Mouse (Mus musculus) CH12.LX (cell line): ENCODE measurements around the gene Atp9a. TPM values are rescaled to one million over a fixed set of nuclear protein-coding genes. Genes with fewer than 3 reads are reported as not detected.

Experiments used
- DNase-seq: peaks from one replicate; pipeline ENCODE4 v3.0.0-alpha.2; 2013; ENCODE audit errors: extremely low read depth
- H3K27ac ChIP-seq: 2 replicates; pipeline ENCODE4 v1.5.1; 2012; ENCODE audit warnings: low read depth, mild to moderate bottlenecking, control low read depth, moderate library complexity; ENCODE audit not compliant: insufficient read depth
- H3K27me3 ChIP-seq: replicated peaks from 2 replicates; pipeline ENCODE3; 2012; ENCODE audit warnings: inconsistent platforms
- H3K36me3 ChIP-seq, 2 experiments: replicated peaks in 1 of 2; 2 replicates each; pipeline versions ENCODE3 to v1.6.1; 2012; ENCODE audit warnings: inconsistent platforms in 1 of 2, low read length in 1 of 2, mild to moderate bottlenecking in 1 of 2, mixed read lengths in 1 of 2, moderate library complexity in 1 of 2; ENCODE audit not compliant: control insufficient read depth in 1 of 2, insufficient read depth in 1 of 2
- H3K4me1 ChIP-seq, 2 experiments: 2 replicates each; pipeline ENCODE4 v1.6.1; 2012; ENCODE audit warnings: inconsistent platforms in 1 of 2, moderate library complexity in 1 of 2; ENCODE audit not compliant: insufficient read depth in 2 of 2, control insufficient read depth in 1 of 2
- H3K4me2 ChIP-seq: 2 replicates; pipeline ENCODE4 v1.6.1; 2012; ENCODE audit warnings: low read depth, mild to moderate bottlenecking, control low read depth; ENCODE audit not compliant: poor library complexity, insufficient read depth, severe bottlenecking
- H3K4me3 ChIP-seq, 3 experiments: fragments of 150-350 bp in 1 of 3; sonication (generic) in 1 of 3; replicated peaks in 1 of 3; 2 replicates each; pipeline versions ENCODE3 to v1.5.1; 2011 to 2012; ENCODE audit warnings: low read depth in 2 of 3, low read length in 2 of 3, mild to moderate bottlenecking in 2 of 3, moderate library complexity in 2 of 3, control low read depth in 1 of 3, improper control_type of control experiment in 1 of 3, inconsistent platforms in 1 of 3, mixed read lengths in 1 of 3; ENCODE audit not compliant: poor library complexity in 1 of 3
- H3K79me2 ChIP-seq: replicated peaks from 2 replicates; pipeline ENCODE4 v1.6.1; 2012; ENCODE audit warnings: mild to moderate bottlenecking, moderate library complexity; ENCODE audit not compliant: control insufficient read depth, poor library complexity, insufficient read depth, severe bottlenecking; ENCODE audit errors: extremely low read depth
- H3K9ac ChIP-seq: 2 replicates; pipeline ENCODE4 v1.6.1; 2012; ENCODE audit warnings: low read depth, mild to moderate bottlenecking, control low read depth, moderate library complexity; ENCODE audit not compliant: insufficient read depth
- H3K9me3 ChIP-seq: replicated peaks from 2 replicates; pipeline ENCODE3; 2012; ENCODE audit warnings: low read length, inconsistent platforms, mixed read lengths
- CHD1 ChIP-seq: IDR thresholded peaks from 2 replicates; pipeline ENCODE4 v1.6.1; 2012; ENCODE audit warnings: low read depth, low read length, improper control_type of control experiment, inconsistent platforms
- E2F4 ChIP-seq: IDR thresholded peaks from 2 replicates; pipeline ENCODE4 v1.6.1; 2011; ENCODE audit warnings: low read depth, low read length, improper control_type of control experiment; ENCODE audit not compliant: insufficient replicate concordance
- HCFC1 ChIP-seq: IDR thresholded peaks from 2 replicates; pipeline ENCODE4 v1.6.1; 2012; ENCODE audit warnings: low read depth, mild to moderate bottlenecking, inconsistent platforms, low read length, improper control_type of control experiment
- MAFK ChIP-seq: IDR thresholded peaks from 2 replicates; pipeline ENCODE4 v1.6.1; 2011; ENCODE audit warnings: low read length, improper control_type of control experiment; ENCODE audit not compliant: insufficient replicate concordance
- MAZ ChIP-seq: IDR thresholded peaks from 2 replicates; pipeline ENCODE4 v1.6.1; 2012; ENCODE audit warnings: low read depth, mild to moderate bottlenecking, inconsistent platforms, low read length, improper control_type of control experiment, moderate library complexity
- MYC ChIP-seq: IDR thresholded peaks from 2 replicates; pipeline ENCODE4 v1.6.1; 2011; ENCODE audit warnings: low read depth, mild to moderate bottlenecking, improper control_type of control experiment, low read length
- NELFE ChIP-seq: IDR thresholded peaks from 2 replicates; pipeline ENCODE4 v1.6.1; 2011; ENCODE audit warnings: low read depth, low read length, improper control_type of control experiment
- NRF1 ChIP-seq: IDR thresholded peaks from 2 replicates; pipeline ENCODE4 v1.6.1; 2014; ENCODE audit warnings: low read depth, mild to moderate bottlenecking, inconsistent platforms, low read length, improper control_type of control experiment, moderate library complexity
- POLR2AphosphoS2 ChIP-seq: IDR thresholded peaks from 2 replicates; pipeline ENCODE4 v1.6.1; 2011; ENCODE audit warnings: low read depth, low read length, improper control_type of control experiment
- SIN3A ChIP-seq: IDR thresholded peaks from 2 replicates; pipeline ENCODE4 v1.6.1; 2012; ENCODE audit warnings: low read length, improper control_type of control experiment, inconsistent platforms
- UBTF ChIP-seq: IDR thresholded peaks from 2 replicates; pipeline ENCODE4 v1.6.1; 2012; ENCODE audit warnings: low read depth, mild to moderate bottlenecking, inconsistent platforms, low read length, improper control_type of control experiment, moderate library complexity
- USF1 ChIP-seq: IDR thresholded peaks from 2 replicates; pipeline ENCODE4 v1.6.1; 2014; ENCODE audit warnings: low read depth, mild to moderate bottlenecking, inconsistent platforms, low read length, improper control_type of control experiment
- ZC3H11A ChIP-seq: IDR thresholded peaks from 2 replicates; pipeline ENCODE4 v1.6.1; 2012; ENCODE audit warnings: low read depth, mild to moderate bottlenecking, inconsistent platforms, low read length, improper control_type of control experiment
- dilution Hi-C: fragments of 300-500 bp; cut with MboI; formaldehyde crosslinking; loops from 2 replicates; pipeline ENCODE4 v1.14.3; 2020; ENCODE audit warnings: low sequenced_read_pairs; ENCODE audit not compliant: extremely low pct_unique_long_range_greater_than_20kb, extremely low pct_ligation_motif_present
- in situ Hi-C: fragments of 300-500 bp; cut with MboI; formaldehyde crosslinking; loops from 3 replicates; pipeline ENCODE4 v1.14.3; 2019; ENCODE audit warnings: low sequenced_read_pairs, low pct_ligation_motif_present, low pct_unique_long_range_greater_than_20kb, mixed read lengths
- polyA plus RNA-seq: library from polyadenylated mRNA; unstranded; fragments of >175 nt; gene quantifications from 2 replicates; pipeline ENCODE4 v1.2.1, GENCODE M21; 2012; ENCODE audit warnings: low read depth; ENCODE audit not compliant: insufficient read length
- total RNA-seq, 2 experiments: library from RNA; depleted of rRNA; stranded (reverse); fragments of 300-350 nt in 1 of 2; fragments of >200 nt in 1 of 2; gene quantifications; 2 replicates each; pipeline ENCODE4 v1.2.3; 2012 to 2014

Gene Atp9a
- total and polyA plus RNA-seq, 3 experiments = 18.9 to 43.7 (median 40.1) TPM

DNA sequence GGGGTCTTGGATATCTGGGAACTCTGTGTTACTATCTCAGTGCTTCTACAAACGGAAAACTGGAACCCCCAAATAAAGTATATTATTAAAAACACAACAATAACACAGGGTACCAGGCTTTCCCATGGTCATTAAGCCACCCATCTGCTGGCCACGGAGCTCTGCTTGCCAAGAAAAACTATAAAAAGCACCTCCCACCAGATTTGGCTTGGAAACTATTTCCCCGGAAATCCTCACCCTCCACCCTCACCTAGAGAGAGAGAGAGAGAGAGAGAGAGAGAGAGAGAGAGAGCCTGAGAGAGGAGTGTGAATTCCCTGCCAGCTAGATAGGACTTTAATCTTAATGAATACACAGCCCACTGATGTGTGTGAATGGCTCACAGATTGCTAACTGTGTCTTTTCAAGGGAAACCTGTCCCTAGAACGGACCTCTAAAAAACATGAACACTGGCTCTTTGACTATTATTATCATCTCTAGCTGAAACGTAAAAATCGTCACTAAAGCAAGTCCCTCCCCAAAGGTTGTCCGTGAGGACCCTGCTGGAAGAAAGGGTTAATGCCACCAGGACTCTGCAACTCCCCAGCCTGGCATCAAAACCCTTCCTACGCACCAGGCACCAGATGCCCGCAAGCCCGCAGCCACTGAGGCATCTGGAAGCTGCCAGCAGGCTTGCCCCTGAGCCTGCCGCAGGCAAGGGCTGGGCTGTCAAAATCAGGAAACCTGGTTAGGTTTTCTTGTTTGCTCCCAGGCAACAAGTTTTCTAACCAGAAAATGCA lies 153.4 kb downstream of the Atp9a start:
- Histone ChIP-seq H3K4me2 (peak overlapping the region; percentile 79), H3K27ac (no peak overlapping the region), H3K9me3 (no peaks in the 10 kb centered on the region), H3K79me2 (peaks cover 4% of the 10 kb centered on the region; the same call in 1 of the 2 replicates), H3K27me3 (no peaks in the 10 kb centered on the region), H3K36me3 (peaks cover 0 to 26% of the 10 kb centered on the region in 2 experiments), H3K4me3 (peak overlapping the region; percentile 69 to 74 (median 69)), H3K9ac (peak overlapping the region; percentile 53; the same call in 1 of the 2 replicates), H3K4me1 (peaks cover 21 to 69% of the 10 kb centered on the region in 2 experiments)
- DNase-seq = no peak
- in situ Hi-C loops = no loop called here
- TF ChIP-seq MAFK (no peak), HCFC1 (no peak), CHD1 (0 out of 2 replicates have a peak, but pooled peaks have one; percentile 43), MAZ (no peak), MYC (no peak), SIN3A (peak; percentile 47; the same call in 1 of the 2 replicates)
- dilution Hi-C loops = no loop called here

DNA sequence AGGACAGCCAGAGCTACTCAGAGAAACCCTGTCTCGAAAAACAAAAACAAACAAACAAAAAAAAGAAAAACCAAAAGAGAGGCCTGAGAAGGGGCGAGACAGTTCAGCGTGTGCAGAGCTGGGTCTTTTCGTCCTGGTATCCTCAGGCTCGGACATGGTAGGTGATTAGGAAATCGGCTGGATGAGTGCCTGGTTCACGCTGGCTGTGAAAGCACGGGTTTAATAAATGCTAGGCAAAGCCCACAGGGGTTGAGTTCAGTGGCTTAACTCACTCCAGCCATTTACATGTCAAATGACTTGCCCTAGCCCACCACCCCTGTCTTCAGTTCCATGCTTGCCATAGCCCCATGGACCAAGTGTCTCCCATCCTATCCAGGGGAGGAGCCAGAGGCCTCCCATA lies 155.1 kb downstream of the Atp9a start:
- Histone ChIP-seq H3K27ac (no peak overlapping the region), H3K4me3 (no peak overlapping the region), H3K79me2 (peaks cover 4% of the 10 kb centered on the region; the same call in 1 of the 2 replicates), H3K9ac (no peak overlapping the region), H3K27me3 (no peaks in the 10 kb centered on the region), H3K4me1 (peaks cover 24 to 79% of the 10 kb centered on the region in 2 experiments), H3K9me3 (no peaks in the 10 kb centered on the region), H3K4me2 (no peak overlapping the region), H3K36me3 (peaks cover 2 to 32% of the 10 kb centered on the region in 2 experiments)
- DNase-seq = no peak
- dilution Hi-C loops = no loop called here
- TF ChIP-seq E2F4 (no peak), POLR2AphosphoS2 (no peak), ZC3H11A (no peak), USF1 (no peak), MAFK (no peak), NRF1 (no peak), NELFE (no peak), UBTF (no peak)
- in situ Hi-C loops = no loop called here
